Mouse (Mus musculus) hindbrain, embryonic 14.5 days (tissue): ENCODE results near the gene Hipk4. TPM values are rescaled to one million over a fixed set of nuclear protein-coding genes. Genes with fewer than 3 reads are reported as not detected.

Experiments used
- ATAC-seq: fragments of 200-750 bp; cut with Nextera tagmentation; 2 replicates; pipeline ENCODE4 v1.8.0; 2017; ENCODE audit warnings: moderate number of reproducible peaks, mild to moderate bottlenecking, moderate TSS enrichment, moderate library complexity; ENCODE audit not compliant: low FRiP score
- DNase-seq: peaks from one replicate; pipeline ENCODE4 v3.0.0-alpha.2; 2015; ENCODE audit warnings: low spot score
- H3K27ac ChIP-seq: fragments of 300-500 bp; sonication (generic); 2 replicates; pipeline ENCODE4 v1.5.1; 2014; ENCODE audit warnings: mild to moderate bottlenecking, moderate library complexity
- H3K27me3 ChIP-seq: fragments of 300-500 bp; sonication (generic); 2 replicates; pipeline ENCODE4 v1.6.1; 2014; ENCODE audit warnings: mild to moderate bottlenecking, low read length, mixed read lengths; ENCODE audit not compliant: control insufficient read depth, insufficient read depth
- H3K36me3 ChIP-seq: fragments of 300-500 bp; sonication (generic); replicated peaks from 2 replicates; pipeline ENCODE4 v1.6.1; 2014; ENCODE audit not compliant: control insufficient read depth, insufficient read depth
- H3K4me1 ChIP-seq: fragments of 300-500 bp; sonication (generic); replicated peaks from 2 replicates; pipeline ENCODE4 v1.6.1; 2014; ENCODE audit warnings: antibody characterized with exemption, low read length, mixed read lengths; ENCODE audit not compliant: control insufficient read depth, insufficient read depth
- H3K4me2 ChIP-seq: fragments of 300-500 bp; sonication (generic); replicated peaks from 2 replicates; pipeline ENCODE4 v1.6.1; 2014; ENCODE audit warnings: mild to moderate bottlenecking, moderate library complexity
- H3K4me3 ChIP-seq: fragments of 300-500 bp; sonication (generic); replicated peaks from 2 replicates; pipeline ENCODE4 v1.5.1; 2014; ENCODE audit warnings: mild to moderate bottlenecking, low read length
- H3K9ac ChIP-seq: fragments of 300-500 bp; sonication (generic); 2 replicates; pipeline ENCODE4 v1.6.1; 2014
- H3K9me3 ChIP-seq: fragments of 300-500 bp; sonication (generic); 2 replicates; pipeline ENCODE4 v1.6.1; 2016; ENCODE audit warnings: low read length; ENCODE audit not compliant: control insufficient read depth
- WGBS: fragments of 180-500 bp; shearing (Covaris S2); extraction: QIAGEN DNeasy Blood & Tissue Kit; methylation state at CpG from one replicate; pipeline ENCODE4 v1.1.7; 2014; 5-methylcytosine and 5-hydroxymethylcytosine counted together
- polyA plus RNA-seq: library from polyadenylated mRNA; unstranded; fragments of >200 nt; fragmentation: Nextera tagmentation; extraction: Ambion mirVana; gene quantifications from 2 replicates; pipeline ENCODE4 v1.2.1, GENCODE M21; 2014

Hipk4 gene
- polyA plus RNA-seq, 1 experiment from 2014 or later = 1.2 TPM

DNA sequence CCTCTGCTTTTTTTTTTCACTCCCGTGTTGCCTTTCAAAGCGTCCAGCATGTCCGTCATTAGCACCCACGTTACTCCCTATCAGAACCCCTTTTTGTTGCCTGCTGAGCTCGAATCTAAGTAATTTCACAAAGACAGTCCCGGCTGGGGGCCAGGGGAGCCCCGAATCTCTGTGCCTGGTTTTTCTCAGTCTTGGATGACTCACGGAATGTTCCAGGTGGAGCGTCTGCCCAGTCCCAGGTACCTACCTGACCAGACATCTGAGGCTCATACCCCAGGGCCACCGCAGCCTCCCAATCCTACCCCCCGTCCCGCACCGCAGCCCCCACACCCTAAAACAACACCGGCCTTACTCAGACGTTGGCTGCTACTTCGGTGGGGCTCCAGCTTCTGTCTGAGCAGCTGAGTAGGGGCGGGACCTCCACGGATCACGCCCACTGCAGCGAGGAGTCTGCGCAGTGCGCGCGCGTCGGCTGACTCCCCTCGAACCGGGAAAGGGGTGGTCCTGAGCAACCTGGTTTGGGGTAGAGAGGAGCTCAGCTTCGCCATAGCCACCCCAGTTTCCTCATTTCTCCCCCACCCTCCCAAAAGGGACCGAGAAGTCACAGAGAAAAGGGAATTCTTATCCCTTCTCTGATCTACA lies 19.4 kb downstream of the Hipk4 start:
- 3% methylated on average over 30 of the region's 30 CpGs for WGBS

GRCm38 (mm10) chr7:27543065-27543464 lies 20.0 kb downstream of the Hipk4 start:
- Histone ChIP-seq H3K4me2 (peak overlapping the region; percentile 96), H3K9me3 (no peaks in the 10 kb centered on the region), H3K36me3 (peaks cover 25% of the 10 kb centered on the region), H3K4me1 (peaks cover 10% of the 10 kb centered on the region), H3K27ac (peak overlapping the region; percentile 59), H3K27me3 (no peaks in the 10 kb centered on the region), H3K9ac (peak overlapping the region; percentile 82), H3K4me3 (peak overlapping the region; percentile 67)
- DNase-seq = no peak
- 47% methylated on average over 6 of the region's 6 CpGs for WGBS
- no peak for ATAC-seq

More for the DNA sequence above, 19.4 kb downstream of the Hipk4 start:
- peak; percentile 94 for ATAC-seq
- Histone ChIP-seq H3K4me1 (peaks cover 10% of the 10 kb centered on the region), H3K27me3 (no peaks in the 10 kb centered on the region), H3K9ac (peak overlapping the region; percentile 82), H3K4me2 (peak overlapping the region; percentile 96), H3K27ac (peak overlapping the region; percentile 59), H3K9me3 (no peaks in the 10 kb centered on the region), H3K36me3 (peaks cover 30% of the 10 kb centered on the region), H3K4me3 (peak overlapping the region; percentile 67)
- DNase-seq = peak; percentile 83

DNA sequence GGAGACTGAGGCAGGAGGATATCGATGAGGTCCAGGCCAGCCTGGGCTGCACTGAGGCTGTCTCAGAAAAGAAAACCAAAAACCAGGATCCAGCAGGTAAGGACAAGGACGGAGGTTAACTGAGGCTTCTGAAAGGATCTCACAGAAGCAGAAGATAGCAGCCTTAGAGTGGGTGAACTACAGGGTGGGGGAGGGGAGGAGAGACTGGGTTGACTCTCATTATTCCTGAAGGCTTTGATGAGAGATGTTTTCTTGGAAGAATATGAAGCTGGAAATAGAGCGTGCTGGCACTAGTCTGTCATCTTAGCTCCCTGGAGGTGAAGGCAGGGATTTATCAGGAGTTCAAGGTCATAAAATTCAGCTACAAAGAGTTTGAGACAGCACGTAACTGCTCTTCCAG lies 20.8 kb downstream of the Hipk4 start:
- DNase-seq (no peak), ATAC-seq (no peak)
- Histone ChIP-seq H3K36me3 (peaks cover 17% of the 10 kb centered on the region), H3K4me1 (peaks cover 10% of the 10 kb centered on the region), H3K27ac (no peak overlapping the region), H3K4me3 (no peak overlapping the region), H3K4me2 (no peak overlapping the region), H3K27me3 (no peaks in the 10 kb centered on the region), H3K9me3 (no peaks in the 10 kb centered on the region), H3K9ac (no peak overlapping the region)
- 93% methylated on average over 4 of the region's 4 CpGs for WGBS

- ATAC-seq (no peak), DNase-seq (no peak)
- H3K27ac ChIP-seq = no peak overlapping the region
- H3K36me3 ChIP-seq = peaks cover 8% of the 10 kb centered on the region
- H3K9me3 ChIP-seq = no peaks in the 10 kb centered on the region
- peaks cover 10% of the 10 kb centered on the region for H3K4me1 ChIP-seq
- 88% methylated on average over 12 of the region's 12 CpGs for WGBS
- H3K9ac ChIP-seq = 0 out of 2 replicates have a peak overlapping the region, but pooled peaks have one; percentile 8
- H3K4me2 ChIP-seq = no peak overlapping the region
- H3K4me3 ChIP-seq = no peak overlapping the region
- no peaks in the 10 kb centered on the region for H3K27me3 ChIP-seq
Measured at GRCm38 (mm10) chr7:27544675-27545370, 21.8 kb downstream of the Hipk4 start.

DNA sequence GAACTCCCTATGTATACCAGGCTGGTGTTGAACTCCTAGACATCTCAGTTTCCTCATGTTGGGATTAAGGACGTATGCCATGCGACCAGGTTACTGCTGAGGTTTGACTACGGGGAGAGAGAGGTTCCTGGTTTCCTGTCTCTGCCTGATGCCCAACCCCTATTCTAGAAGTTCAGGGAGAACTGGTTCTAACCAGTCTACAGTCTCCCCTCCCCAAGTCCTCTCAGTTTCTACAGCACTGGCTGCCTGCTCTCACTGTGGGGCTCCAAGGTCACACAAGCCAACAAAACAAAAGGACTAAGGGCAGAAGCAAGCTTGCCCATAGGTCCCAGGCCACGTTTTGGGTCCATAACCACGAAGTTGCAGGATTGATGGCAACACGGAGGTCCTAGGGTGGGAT lies 26.5 kb downstream of the Hipk4 start:
- no peaks in the 10 kb centered on the region for H3K9me3 ChIP-seq
- 83% methylated on average over 6 of the region's 6 CpGs for WGBS
- peaks cover 17% of the 10 kb centered on the region for H3K4me1 ChIP-seq
- no peaks in the 10 kb centered on the region for H3K27me3 ChIP-seq
- H3K4me2 ChIP-seq = no peak overlapping the region
- DNase-seq (no peak), ATAC-seq (no peak)
- no peak overlapping the region for H3K9ac ChIP-seq
- H3K36me3 ChIP-seq = no peaks in the 10 kb centered on the region
- H3K4me3 ChIP-seq = no peak overlapping the region
- no peak overlapping the region for H3K27ac ChIP-seq

DNA sequence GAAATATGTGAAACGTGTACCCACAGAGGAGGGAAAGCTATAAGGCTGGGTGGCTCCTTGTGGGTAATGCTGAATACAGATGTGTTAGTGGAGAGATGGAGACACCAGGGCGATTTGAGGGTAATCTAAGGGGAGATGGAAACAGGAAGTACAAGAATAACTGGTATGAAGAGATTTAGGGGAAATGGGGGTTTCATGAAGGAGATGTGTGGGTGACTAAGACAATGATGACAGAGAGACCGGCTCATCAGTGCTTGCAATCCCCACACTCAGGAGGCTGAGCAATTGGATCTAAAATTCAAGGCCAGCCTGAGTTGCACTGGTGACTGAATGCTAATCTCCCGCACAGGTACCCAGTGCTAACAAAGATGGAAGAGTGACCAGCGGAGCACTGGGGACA lies 29.0 kb downstream of the Hipk4 start:
- DNase-seq (no peak), ATAC-seq (no peak)
- no peak overlapping the region for H3K27ac ChIP-seq
- H3K9ac ChIP-seq = peak overlapping the region; percentile 62; the same call in 1 of the 2 replicates
- peak overlapping the region; percentile 76 for H3K4me3 ChIP-seq
- 62% methylated on average over 5 of the region's 5 CpGs for WGBS
- no peaks in the 10 kb centered on the region for H3K9me3 ChIP-seq
- H3K36me3 ChIP-seq = peaks cover 8% of the 10 kb centered on the region
- H3K27me3 ChIP-seq = no peaks in the 10 kb centered on the region
- H3K4me2 ChIP-seq = peak overlapping the region; percentile 81
- peaks cover 17% of the 10 kb centered on the region for H3K4me1 ChIP-seq

DNA sequence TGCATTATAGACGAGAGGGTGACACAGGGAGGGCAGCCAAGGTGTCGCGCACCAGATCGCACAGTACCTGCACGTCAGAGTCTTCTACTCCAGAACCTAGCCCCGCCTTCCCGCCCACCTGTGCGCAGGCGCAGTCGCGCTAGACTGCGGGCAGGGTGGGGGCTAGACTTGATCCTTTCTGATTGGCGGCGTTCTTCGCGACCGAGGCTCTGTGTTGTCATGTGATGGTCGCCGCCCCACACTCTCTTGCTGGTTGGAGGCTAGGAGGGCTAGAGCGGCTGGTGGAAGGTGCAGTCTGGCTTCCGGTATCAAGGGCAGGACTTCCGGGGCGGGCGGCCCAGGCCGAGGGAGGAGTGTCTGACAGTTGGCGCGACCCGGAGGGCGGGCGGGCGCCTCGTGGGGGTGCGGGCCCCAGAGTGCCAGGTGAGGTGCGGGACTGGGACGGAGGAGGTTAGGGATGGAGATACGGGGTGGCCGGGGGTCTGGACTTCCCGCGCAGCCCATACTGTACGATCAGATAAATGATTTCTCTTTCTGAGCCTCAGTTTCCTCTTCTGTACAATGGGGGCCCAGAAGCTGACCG lies 30.0 kb downstream of the Hipk4 start, which contains the start of the genes Pld3 and 2310022A10Rik:
Pld3 (minus strand) TSS at position 288 of the 583 bp plus-strand sequence.
2310022A10Rik (plus strand) TSS at position 303 of the 583 bp plus-strand sequence.
- H3K27ac ChIP-seq = no peak within 1 kb of the TSS; the same call in 1 of the 2 replicates
- H3K4me2 ChIP-seq = peak within 1 kb of the TSS; percentile 81
- peaks cover 8% of the 10 kb centered on the region for H3K36me3 ChIP-seq
- no peaks in the 10 kb centered on the region for H3K9me3 ChIP-seq
- peaks cover 17% of the 10 kb centered on the region for H3K4me1 ChIP-seq
- DNase-seq (peak; percentile 94), ATAC-seq (peak; percentile 100)
- H3K9ac ChIP-seq = peak within 1 kb of the TSS; percentile 68
- no peaks in the 10 kb centered on the region for H3K27me3 ChIP-seq
- peak within 1 kb of the TSS; percentile 76 for H3K4me3 ChIP-seq
- under 1% methylated on average over 40 of the region's 41 CpGs for WGBS

DNA sequence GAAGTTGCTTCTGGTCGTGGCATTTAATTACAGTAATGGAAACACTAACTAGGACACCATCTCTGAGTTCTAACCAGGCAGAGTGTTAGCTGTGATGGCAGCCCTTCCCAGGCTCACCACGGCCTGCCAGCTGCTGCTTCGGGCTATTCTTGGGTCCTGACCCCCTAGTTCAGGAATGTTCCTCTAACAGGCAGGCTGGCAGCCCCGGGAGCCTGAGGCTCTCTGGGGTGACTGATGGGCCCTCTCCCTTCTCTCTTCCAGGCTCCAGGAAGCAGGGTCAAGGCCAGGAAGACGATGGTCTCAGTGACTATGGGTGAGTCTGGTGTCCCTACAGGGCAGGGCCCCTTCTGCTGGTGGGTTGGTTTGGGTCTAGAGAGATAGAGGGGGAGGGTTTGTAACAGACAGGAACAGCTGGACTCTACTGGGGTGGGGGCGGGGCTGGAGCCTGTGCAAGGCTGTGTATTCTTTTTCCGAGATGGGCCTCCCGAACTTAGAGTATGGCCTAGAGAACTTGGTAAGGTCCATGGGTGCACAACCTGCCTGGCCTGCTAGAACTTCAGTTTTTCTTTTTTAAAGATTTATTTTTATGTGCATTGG lies 37.3 kb downstream of the Hipk4 start:
- no peak overlapping the region for H3K9ac ChIP-seq
- ATAC-seq = no peak
- no peak overlapping the region for H3K4me3 ChIP-seq
- no peaks in the 10 kb centered on the region for H3K27me3 ChIP-seq
- no peak overlapping the region for H3K4me2 ChIP-seq
- whole genome bisulfite sequencing = 81% methylated on average over 8 of the region's 8 CpGs
- H3K27ac ChIP-seq = no peak overlapping the region
- H3K9me3 ChIP-seq = no peaks in the 10 kb centered on the region
- H3K4me1 ChIP-seq = no peaks in the 10 kb centered on the region
- no peak for DNase-seq
- H3K36me3 ChIP-seq = peaks cover 75% of the 10 kb centered on the region

- H3K36me3 ChIP-seq = peaks cover 79% of the 10 kb centered on the region
- no peak overlapping the region for H3K27ac ChIP-seq
- no peaks in the 10 kb centered on the region for H3K9me3 ChIP-seq
- 100% methylated on average over 1 of the region's 1 CpGs for WGBS
- no peak overlapping the region for H3K4me3 ChIP-seq
- DNase-seq (no peak), ATAC-seq (no peak)
- no peaks in the 10 kb centered on the region for H3K4me1 ChIP-seq
- no peak overlapping the region for H3K9ac ChIP-seq
- no peaks in the 10 kb centered on the region for H3K27me3 ChIP-seq
- no peak overlapping the region for H3K4me2 ChIP-seq
Measured at GRCm38 (mm10) chr7:27560978-27561377, 37.9 kb downstream of the Hipk4 start.
